Mouse (Mus musculus) lung, adult 2 months (tissue): Measurements from ENCODE around the gene Fbxw28. TPM values are rescaled to one million over a fixed set of nuclear protein-coding genes. Genes with fewer than 3 reads are reported as not detected.
"Not testable (repeated sequence)": the region's sequence is repeated elsewhere in the genome, so short reads cannot be mapped to it uniquely, and the experiment has no call there.

ENCODE experiments used
- DNase-seq: peaks from one replicate; pipeline ENCODE4 v3.0.0; 2022
- H3K4me1 ChIP-seq: fragments of 200-500 bp; 2 replicates; pipeline ENCODE4 v1.6.1; 2011; ENCODE audit warnings: low read length; ENCODE audit not compliant: control insufficient read depth, insufficient read depth
- H3K4me3 ChIP-seq: fragments of 200-500 bp; replicated peaks from 2 replicates; pipeline ENCODE3; 2011; ENCODE audit warnings: low read depth, mild to moderate bottlenecking, control low read depth, low read length; ENCODE audit errors: extremely low read depth
- WGBS: fragments of 180-500 bp; shearing (Covaris S2); methylation state at CpG from one replicate; pipeline ENCODE4 v1.1.7; 2018; 5-methylcytosine and 5-hydroxymethylcytosine counted together
- polyA plus RNA-seq: library from polyadenylated mRNA; depleted of rRNA; stranded (reverse); fragments of >200 nt; gene quantifications from 2 replicates; pipeline ENCODE4 v1.2.3, GENCODE M21; 2012; rRNA removed

The Fbxw28 gene
- not detected in 2 replicates for polyA plus RNA-seq

DNA sequence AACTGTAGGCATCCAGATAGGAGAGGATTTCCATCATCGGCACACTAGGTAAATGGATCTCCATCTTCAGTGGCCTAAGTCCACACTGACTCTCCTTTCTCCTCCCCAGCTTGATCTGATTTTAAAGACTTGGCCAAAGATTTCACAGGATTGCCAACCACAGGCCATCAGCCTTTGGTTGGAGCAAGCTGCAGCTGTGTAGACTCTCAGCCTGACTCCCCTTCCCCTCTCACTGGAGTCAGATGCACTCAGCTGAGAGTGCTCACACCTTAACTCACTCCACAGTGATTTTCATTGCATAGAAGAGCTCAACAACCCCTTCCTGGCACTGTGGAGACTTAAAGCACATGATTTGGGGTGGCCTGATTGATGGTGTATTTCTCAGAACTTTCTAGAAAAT lies at the start of gene Fbxw28:
Fbxw28 (minus strand) TSS at position 101 of the 400 bp plus-strand sequence.
- WGBS = no CpG with 5 or more reads among the region's 1 CpGs
- not testable (repeated sequence) for H3K4me3 ChIP-seq, H3K4me1 ChIP-seq, DNase-seq

DNA sequence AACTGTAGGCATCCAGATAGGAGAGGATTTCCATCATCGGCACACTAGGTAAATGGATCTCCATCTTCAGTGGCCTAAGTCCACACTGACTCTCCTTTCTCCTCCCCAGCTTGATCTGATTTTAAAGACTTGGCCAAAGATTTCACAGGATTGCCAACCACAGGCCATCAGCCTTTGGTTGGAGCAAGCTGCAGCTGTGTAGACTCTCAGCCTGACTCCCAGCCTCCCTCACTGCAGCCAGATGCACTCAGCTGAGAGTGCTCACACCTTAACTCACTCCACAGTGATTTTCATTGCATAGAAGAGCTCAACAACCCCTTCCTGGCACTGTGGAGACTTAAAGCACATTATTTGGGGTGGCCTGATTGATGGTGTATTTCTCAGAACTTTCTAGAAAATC lies 51.9 kb downstream of the Fbxw28 start, which contains the start of gene Fbxw14:
Fbxw14 (minus strand) TSS at position 101 of the 400 bp plus-strand sequence.
- H3K4me3 ChIP-seq, DNase-seq, H3K4me1 ChIP-seq: not testable (repeated sequence)
- 100% methylated on average over 1 of the region's 1 CpGs for WGBS

Other genes starting within 250 kb of the Fbxw28 start
- 54.1 and 61.4 TPM in 2 replicates for gene Plxnb1, start 244.3 kb downstream of the Fbxw28 start, polyA plus RNA-seq
- gene Fbxw21, start 177.6 kb downstream of the Fbxw28 start, polyA plus RNA-seq = not detected in 2 replicates
- gene Fbxw13, start 143.7 kb downstream of the Fbxw28 start, polyA plus RNA-seq = not detected in 2 replicates
- gene Fbxw20, start 104.9 kb downstream of the Fbxw28 start, polyA plus RNA-seq = not detected in 2 replicates
- gene Fbxw14, start 52.0 kb downstream of the Fbxw28 start, polyA plus RNA-seq = not detected in 2 replicates
- gene Fbxw22, start 64.6 kb upstream of the Fbxw28 start, polyA plus RNA-seq = not detected in 2 replicates
- gene Fbxw16, start 109.5 kb upstream of the Fbxw28 start, polyA plus RNA-seq = not detected in 2 replicates
- not detected in 2 replicates for gene Fbxw19, start 156.2 kb upstream of the Fbxw28 start, polyA plus RNA-seq
- gene Fbxw15, start 228.6 kb upstream of the Fbxw28 start, polyA plus RNA-seq = not detected in 2 replicates